Mouse (Mus musculus) layer of hippocampus, postnatal 14 days (tissue): Measurements from ENCODE around the gene Ptprn2. TPM values are rescaled to one million over a fixed set of nuclear protein-coding genes. Genes with fewer than 3 reads are reported as not detected.

Experiments used
- DNase-seq, 2 experiments: peaks; one replicate each; pipeline ENCODE4 v3.0.0; 2021 to 2022; ENCODE audit warnings: low spot score in 2 of 2, mixed read lengths in 1 of 2
- total RNA-seq, 2 experiments: library from RNA; stranded (reverse); gene quantifications; 2 replicates each; pipeline ENCODE4 v1.2.3; 2021

The Ptprn2 gene
- total RNA-seq, 2 experiments from 2014 or later: 256 to 277 TPM

DNA sequence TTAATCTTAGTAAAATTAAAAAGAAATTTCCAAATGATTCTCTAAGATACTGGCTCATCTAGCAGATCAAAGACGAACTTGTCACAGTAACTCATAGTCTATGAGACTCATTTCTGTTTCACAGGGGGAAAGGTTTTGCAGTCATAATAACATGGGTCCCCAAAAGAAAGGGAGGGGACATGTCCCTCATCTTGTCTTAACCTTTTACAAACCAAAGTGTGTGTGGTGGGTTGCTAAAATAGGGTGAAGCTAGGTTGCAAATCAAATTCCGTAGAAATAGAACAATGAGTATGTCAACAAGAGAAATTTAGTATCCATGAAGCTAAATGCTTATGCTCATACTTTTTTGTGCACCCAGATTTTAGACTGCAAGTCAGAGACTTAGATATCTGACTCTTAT is 671.7 kb downstream of the Ptprn2 start:
- no peak for DNase-seq

DNA sequence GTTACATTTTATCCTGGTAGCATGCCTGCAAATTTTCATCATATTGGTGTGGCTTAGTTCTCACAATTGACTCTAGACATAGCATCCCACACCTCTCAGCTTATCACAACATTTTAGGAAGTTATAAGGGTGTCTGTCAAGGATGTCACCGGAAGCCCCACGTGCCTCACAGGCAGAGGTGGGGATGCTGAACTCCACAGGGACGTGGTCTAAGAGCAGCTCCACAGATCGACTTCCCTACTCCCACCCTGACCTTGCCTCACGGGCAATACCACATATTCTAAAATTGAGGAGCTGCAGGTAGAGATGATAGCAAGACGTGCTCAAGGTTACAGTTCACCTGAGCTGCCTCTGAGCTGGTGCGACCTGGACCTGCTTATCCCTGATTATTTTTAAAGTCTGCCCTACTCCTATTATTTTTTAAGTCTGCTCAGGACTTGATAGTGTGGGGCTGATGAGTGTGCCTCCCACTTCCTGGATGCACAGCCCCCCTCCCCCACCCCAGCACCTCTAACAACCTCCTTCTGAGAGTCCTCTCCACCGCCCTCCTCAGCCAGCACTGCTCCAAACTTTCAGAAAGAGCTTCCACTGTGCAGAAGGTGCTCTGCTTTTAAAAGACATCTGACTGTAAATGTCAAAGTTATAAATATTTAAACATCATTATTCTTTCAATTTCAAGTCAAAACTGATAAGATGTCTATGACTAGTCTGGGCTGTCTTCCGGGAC is 672.3 kb downstream of the Ptprn2 start:
- no peak for DNase-seq

DNA sequence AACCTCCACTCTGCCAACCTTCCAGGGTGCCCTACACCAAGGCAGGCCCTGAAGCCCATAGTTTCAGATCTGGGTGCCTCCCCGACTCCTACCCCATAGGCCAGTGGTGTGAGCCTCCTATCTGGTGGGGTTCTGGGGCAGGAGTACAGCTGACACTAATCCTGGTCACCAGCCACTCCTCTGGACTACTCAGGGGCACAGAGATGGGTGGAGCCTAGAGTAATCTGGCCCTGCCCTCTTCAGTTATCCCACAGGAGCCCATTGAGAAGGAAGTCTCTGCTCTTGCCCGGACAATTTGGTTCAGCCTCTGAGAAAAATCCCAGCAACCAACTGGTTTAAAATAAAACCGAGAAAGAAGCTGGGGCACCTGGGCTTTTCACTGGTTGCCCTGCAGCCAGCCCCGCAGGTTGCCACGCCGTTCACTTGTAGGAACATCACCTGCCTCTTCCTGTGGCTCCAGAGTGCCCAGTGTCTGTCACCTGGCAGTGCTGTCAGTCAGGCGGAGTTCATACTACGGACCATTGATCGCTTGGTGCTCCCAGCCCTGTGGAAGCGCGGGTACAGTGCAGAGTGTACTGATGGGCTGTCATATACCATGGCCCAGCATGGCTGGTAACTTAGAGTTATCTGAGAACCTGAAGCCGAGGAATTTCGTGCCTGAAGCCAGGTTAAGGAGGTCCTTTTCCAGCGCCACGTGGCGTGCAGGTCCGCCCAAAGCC is 673.6 kb downstream of the Ptprn2 start:
- no peak for DNase-seq

DNA sequence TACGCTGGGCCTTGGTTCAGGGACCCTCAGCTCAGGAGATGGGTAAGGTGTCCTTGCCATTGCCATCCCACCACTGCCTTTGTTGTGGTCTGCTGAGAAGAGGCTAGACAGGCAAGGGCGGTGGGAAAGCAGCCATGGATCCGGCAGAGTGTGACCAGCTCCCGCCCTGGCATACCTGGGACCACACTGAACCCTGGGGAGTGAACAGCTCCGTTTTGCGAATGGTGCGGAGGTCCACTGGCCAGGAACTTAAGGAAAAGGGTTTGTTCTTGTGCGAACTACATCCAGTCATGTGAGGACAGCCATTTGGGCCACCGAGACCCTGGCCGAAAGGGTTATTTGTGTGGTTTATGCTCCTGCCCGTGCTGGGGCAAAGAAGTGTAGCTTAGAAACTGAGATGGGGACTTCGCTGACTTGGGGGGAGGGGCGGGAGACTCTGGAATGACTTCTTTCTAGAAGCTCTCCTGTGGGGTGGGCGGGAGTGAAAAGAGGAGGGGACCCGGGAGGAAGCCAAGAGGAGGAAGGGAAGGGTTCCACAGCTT is 674.2 kb downstream of the Ptprn2 start:
- no peak for DNase-seq

DNA sequence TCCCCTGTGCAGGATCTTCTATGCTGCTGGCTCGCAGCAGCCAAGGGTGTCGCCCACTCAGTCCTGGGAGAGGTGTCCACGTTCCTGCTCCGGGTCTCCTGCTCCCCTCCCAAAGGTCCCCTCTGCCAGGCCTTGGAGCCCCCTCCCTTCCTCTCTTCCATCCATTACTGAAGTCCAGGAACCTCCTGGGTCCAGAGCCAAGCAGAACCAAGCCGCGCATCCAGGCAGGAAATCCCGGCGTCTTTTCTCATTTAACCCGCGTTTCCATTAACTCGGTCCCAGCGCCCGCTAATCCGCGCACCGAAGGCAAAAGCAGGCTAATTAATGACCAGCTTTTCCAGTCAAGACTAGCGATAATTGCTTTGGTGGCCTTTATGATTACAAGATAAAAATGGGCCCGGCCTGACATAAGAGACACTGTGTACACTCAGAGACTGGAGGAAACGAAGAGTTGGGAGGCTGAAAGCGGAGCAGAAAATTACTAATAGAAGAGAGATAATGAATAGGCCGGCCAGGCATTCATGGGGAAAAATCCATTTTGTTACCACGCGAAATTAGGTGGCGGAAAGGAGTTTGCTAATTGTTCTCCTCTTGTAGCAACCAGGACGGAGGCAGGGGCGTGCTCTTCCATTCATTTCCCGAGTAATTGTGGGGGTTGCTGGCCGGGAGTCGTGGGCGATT is 674.8 kb downstream of the Ptprn2 start:
- DNase-seq: peak in 1 of 2 experiments; percentile 29

DNA sequence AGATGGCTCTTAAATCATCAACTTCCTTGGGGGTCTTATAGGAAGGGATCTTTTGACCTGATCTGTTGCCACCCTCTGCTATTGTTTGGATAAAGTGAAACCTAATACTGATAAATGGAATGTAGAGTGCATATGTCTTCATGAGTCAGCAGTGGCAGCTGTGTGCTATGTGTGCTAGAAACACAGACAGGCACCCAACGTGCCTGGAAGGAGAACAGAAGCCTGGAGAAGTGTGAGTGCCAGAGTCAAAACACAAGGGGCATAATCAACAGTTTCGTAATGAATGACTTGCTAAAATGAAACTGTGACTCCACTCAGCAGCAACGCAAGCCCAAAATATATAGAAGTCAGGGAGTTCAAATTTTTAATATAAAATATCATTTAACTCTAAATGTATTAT is 676.7 kb downstream of the Ptprn2 start:
- peak in 1 of 2 experiments; percentile 22 for DNase-seq

DNA sequence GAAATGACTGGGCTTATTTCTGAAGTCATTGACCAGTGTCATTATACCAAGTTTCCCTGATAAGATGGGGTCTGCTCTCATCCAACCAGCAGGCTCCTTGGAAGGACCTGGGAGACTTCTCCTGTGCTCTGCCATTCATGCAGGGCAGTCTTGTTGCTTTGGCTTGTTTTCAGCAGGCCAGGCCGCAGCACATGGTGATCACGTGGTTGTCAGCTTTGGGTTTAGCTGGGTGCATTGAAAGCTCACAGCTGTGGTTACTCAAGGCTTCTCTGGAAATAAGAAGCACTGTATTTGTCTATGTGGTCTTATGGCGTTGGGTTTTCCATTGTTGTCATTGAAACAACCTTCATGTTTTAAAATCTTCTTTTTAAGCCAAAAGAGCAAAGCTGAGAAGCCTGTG is 678.3 kb downstream of the Ptprn2 start:
- peak in 1 of 2 experiments; percentile 18 for DNase-seq

DNA sequence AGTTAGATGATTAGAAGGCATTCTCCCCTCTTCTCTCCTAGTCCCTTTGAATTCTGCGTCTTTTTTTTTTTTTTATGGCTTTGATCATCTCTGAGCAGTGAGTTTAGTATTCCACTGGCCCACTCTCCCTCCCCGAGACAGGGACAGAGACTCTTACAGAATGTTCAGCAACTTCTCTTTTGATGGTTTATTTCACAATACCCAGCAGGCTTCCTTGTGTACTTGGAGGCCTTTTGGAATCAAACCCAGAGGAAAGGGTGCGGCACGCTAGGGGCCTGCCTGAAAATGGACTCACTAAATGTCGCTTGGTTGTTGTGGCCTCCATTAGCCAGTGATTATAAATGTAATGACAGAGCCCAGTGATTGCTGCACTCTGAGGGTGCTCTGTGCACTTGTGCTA is 680.7 kb downstream of the Ptprn2 start:
- DNase-seq: no peak

DNA sequence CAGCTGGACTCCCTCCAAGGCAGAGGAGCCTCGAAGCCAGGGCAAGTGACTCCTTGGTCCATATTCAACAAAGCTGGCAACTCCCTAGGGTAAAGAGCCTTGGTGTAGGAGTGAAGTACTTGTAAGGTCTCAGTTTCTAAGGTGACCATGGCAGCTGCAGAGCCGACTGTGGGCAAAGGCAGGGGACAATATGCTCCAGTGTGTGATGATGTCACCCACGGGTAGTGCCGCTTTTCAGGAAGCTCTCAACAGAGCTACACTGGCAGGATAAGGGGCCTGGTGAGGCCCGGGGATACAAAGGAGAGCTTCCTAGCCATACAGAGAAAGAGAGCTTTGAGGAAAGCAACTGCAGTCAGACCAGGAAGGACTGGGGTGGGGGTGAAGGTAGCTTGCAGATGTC is 684.1 kb downstream of the Ptprn2 start:
- no peak for DNase-seq

DNA sequence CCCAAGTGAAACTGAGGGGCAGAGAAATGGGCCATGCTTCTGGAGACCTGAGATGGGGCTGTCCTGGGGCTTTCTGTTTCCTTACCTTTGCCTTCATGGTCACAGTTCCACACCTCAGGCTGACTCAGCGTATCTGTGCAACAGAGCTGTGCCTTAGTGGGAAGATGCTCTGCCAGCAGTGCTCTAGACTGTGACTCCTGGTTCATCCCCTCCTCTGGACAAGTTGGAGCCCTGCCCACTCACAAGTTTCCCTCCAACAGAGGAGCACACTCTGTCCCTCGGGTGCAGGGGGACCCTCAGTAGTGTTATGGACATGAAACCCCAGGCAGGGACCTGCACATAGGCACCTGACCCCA is 687.0 kb downstream of the Ptprn2 start:
- no peak for DNase-seq

DNA sequence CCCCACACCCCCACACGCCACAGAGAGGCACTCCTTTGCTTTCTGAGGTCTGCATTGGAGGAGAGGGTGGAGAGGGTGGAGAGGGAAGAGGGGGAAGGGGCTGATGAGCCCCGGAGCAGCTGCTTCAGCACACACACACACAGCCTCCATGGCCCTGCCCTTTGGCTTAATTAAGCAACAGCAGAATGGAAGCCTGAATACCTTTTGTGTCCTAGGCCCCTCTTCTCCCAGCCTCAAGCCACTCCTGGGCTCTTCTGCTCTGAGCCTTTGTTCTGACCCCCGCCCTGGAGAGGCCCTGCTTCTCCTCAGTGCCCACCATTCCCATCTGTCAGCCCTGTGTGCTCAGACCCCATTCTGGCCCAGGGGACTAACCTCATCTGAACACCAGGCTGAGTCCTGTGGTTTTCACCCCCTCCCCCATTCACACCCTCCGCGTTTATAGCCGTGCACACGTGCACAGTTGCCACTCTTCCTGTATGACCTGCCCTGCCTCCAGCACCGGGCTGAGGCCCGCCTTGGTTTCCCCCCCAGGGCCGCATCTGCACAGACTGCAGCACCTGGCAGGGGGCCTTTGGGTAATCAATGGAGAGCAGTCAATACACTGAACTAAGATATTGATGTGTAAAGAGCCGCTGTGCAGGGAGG is 687.5 kb downstream of the Ptprn2 start:
- DNase-seq: no peak

DNA sequence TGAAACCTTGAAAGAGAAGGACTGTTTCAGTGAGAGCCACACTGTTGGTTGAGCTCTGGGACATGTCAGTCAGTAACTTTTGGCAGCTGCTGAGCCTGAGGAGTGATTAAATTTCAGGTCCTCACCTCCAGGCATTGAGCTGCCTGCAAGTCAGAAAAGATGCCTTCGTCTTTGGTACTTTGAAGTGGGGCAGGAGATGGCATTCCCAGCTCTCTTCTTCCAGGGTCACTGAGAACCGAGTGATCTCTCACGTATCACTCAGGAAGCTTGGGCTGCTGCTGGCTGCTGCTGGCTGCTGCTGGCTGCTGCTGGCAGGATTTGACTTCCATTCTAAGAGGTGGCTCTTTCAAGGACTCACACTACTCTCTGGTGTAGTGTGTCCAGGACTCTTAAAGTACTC is 688.7 kb downstream of the Ptprn2 start:
- no peak for DNase-seq

DNA sequence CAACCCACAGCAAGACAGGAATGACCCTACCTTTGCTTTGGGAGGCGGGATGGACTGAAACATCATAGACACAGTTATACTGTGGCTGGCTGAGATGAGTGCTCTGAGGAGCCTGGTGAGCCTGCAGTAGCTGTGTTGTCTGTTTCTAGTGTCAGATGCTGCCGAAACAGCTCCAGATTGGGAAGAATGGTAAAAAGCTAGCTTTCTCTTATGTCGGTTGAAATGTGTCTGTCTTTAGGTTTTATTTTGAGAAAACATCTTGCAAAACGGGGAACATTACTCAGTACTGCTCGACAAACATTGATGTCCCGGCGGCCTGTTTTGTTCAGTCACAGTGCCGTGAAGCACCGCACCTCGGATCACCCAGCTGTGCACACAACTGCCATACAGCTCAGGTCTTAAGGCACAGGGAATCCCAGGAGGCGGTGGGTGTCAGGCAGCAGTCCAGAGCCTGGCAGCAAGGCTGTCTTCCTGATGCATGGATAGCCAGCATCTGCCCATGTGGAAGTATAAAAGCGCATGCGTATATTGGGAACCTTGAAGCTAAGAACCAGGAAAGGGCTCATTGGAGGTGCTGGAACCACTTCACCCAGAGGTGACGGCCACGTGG is 689.7 kb downstream of the Ptprn2 start:
- DNase-seq: peak in 1 of 2 experiments; percentile 30

DNA sequence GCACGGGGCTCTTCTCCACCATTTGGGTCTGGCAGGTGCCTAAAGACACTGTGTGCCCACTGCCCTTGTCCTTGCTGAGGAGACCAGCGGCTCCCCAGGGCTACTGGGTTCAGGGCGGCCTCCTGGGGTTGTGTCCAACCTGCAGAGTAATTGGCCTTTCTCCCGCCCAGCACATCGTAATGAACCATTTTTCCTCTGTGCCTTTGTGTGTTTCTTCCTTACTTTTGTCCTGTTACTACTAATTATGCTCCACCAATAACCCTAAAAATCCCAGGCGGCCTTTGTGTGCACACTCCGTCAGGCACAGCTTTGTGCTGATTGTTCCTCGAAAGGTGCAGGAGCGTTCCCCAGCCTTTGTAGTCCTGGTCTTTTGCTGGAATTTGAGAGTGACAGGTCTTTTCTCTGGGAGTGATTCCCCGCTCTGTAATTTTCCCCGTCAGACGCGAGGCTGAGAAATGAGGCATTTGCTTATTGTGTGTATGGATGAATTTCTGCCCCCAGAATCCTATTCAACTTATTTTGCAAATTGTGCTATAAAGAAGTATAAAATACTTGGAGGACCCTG is 690.8 kb downstream of the Ptprn2 start:
- no peak for DNase-seq

DNA sequence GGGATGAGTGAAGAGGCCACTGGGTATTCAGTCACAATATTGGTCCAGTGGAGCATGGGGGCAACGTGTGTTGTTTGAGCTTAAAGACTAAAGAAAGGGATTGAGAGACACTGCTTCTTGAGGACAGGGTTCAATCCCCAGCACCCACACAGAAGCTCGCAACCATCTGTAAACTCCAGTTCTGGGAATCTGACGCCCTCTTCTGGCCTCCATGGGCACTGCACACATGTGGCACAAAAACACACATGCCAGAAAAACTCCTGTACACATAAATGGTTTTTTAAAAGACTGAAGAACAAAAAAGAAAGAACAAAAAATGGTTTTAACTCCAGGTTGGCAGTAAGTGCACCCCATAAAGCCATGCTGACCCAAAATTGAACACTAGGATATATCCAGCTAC is 701.6 kb downstream of the Ptprn2 start:
- no peak for DNase-seq

DNA sequence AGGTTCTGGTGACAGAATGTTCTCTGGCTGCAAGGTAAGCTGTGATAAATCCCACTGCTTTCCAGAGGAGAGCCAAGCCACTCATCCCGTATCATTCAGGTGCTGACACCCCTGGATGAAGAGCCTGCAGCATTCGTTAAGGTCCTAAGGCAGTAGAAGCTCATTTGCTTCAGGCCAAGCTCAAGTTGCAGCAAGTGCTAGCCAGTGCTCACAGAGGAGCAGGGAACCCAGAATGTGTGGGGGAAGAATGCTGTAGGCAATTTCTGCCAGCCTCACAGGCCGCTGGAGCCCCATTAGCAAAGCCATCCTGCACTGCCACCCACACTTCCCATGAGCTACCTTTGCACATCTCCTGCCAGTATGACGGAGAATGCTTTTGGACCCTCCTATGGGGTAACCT is 706.5 kb downstream of the Ptprn2 start:
- no peak for DNase-seq

DNA sequence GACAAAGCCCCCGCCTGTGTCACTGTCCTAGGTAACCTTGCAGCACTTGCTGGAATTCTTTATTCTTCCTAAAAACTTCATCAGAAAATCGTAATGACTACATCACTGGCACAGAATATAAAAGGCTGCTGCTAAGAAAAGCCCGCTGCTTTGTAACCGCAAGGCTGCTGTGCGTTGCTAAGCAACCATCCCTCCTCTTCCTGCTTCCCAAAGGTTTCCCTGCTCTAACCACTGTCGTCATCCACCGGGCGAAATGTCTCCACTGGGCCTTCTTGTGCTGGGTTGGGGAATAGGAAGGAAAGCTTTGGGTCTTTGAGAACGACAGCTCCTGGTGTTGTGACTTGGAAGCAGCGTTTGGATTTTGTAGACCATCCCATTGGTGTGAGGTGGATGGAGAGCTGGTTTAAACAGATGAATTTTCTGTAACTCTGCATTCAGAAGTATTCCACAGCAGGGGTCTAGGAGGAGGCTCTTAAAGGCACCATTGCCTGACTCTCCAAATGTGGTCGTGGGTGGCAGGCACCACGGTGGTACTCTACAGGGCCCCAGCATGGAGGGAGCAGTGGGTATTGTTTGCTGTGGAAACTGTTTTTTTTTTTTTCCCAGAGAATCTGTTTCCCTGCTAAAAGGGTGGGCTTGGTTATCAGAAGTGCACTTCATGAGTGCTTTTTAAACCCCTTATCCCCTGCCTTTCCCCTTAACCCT is 711.4 kb downstream of the Ptprn2 start:
- peak; percentile 56 to 67 for DNase-seq

DNA sequence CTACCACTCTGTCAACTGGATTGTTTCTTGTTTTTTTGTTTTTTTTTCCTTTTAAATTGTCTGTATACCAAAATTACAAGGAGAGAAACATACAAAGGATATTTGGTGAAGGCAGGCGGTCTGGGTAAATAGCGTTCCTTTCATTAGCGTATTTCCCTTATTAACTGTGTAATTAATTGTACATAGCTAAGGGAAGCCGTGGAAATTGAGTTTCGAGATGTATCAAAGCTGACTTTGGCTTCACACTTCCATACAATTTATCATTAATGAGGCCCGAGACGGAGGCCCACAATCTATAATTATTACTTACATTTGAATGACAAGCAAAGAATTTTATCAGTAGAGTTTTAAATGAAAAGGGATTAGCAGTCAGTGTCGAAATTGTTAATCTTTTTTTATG is 712.6 kb downstream of the Ptprn2 start:
- DNase-seq: no peak

DNA sequence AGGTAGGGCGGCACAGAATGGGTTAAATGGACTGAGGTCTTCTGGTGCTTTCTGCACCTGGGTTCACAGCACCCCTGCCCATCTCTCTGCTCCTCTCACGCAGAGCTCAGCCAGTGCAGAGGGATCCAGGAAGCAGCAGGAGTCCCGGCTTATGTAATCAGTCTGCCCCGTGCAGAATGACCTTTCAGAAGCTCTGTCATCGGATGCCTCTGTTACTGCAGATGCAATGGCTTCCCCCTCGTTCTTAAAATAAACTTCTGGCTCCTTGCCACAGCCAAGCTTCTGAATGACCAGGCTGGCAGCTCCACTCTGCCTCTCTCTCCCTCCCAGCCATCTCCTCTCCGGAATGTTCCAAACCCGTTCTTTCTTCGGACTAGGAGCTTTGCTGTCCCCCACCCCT is 714.6 kb downstream of the Ptprn2 start:
- DNase-seq: peak; percentile 46 to 59

DNA sequence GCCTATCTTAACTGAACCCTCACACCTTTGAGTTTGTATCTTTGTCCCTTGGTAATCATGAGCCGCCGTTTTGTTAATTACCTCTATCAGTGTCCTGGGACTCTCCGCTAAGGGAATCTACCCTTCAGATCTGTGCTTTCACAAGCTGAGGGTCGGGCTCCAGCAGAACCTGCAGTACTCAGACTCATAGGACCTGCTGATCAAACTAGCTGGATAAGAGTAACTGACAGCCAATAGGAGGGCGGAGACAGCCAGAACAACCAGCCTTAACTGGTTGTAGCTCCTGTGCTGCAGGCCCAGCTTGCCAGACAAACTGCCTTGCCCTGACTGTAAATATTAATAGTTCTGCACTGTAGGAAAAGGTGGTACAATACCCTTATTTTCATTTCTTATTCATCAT is 715.1 kb downstream of the Ptprn2 start:
- DNase-seq: peak; percentile 21 to 38
